Mouse (Mus musculus): ENCODE data around the gene Olfr822. TPM values are rescaled to one million over a fixed set of nuclear protein-coding genes. Genes with fewer than 3 reads are reported as not detected.
A peak's percentile ranks its signal among the peaks of the same experiment; 100 is the strongest.
"Not testable (repeated sequence)": the region's sequence is repeated elsewhere in the genome, so short reads cannot be mapped to it uniquely, and the experiment has no call there.

Gene Olfr822
- not detected in 2 replicates for polyA plus RNA-seq (2015; fragmentation: Nextera tagmentation; extraction: Ambion mirVana)

- Histone ChIP-seq H3K9me3 (no peaks in the 10 kb centered on the region), H3K4me2 (no peak within 1 kb of the TSS), H3K4me3 (no peak within 1 kb of the TSS), H3K27ac (replicated peaks) (no peak within 1 kb of the TSS), H3K27me3 (no peaks in the 10 kb centered on the region), H3K9ac (no peak within 1 kb of the TSS), H3K4me1 (replicated peaks) (no peaks in the 10 kb centered on the region), H3K36me3 (no peaks in the 10 kb centered on the region)
- ATAC-seq (ENCODE audit: low read depth): no peak
Observed at GRCm38 (mm10) chr10:130070910-130071309, at the start of gene Olfr822. TSS of gene Olfr822 (plus strand) at chr10:130071210.

- Histone ChIP-seq H3K9ac (no peak within 1 kb of the TSS), H3K27ac (replicated peaks) (no peak within 1 kb of the TSS), H3K27me3 (no peaks in the 10 kb centered on the region), H3K4me1 (replicated peaks) (no peaks in the 10 kb centered on the region), H3K4me2 (no peak within 1 kb of the TSS), H3K36me3 (no peaks in the 10 kb centered on the region), H3K9me3 (no peaks in the 10 kb centered on the region), H3K4me3 (no peak within 1 kb of the TSS)
- ATAC-seq (ENCODE audit: low read depth): no peak
Observed at GRCm38 (mm10) chr10:130030048-130030447, 41.0 kb upstream of the Olfr822 start, which contains the start of gene Olfr821. TSS of gene Olfr821 (plus strand) at chr10:130030348.

GRCm38 (mm10) chr10:130037096-130037495 lies 33.9 kb upstream of the Olfr822 start:
- H3K27me3 ChIP-seq: no peaks in the 10 kb centered on the region
- no peaks in the 10 kb centered on the region for H3K4me1 ChIP-seq (replicated peaks)
- no peaks in the 10 kb centered on the region for H3K36me3 ChIP-seq
- no peak overlapping the region for H3K27ac ChIP-seq (replicated peaks)
- ATAC-seq (ENCODE audit: low read depth): no peak
- no peak overlapping the region for H3K4me2 ChIP-seq
- no peak overlapping the region for H3K9ac ChIP-seq
- no peaks in the 10 kb centered on the region for H3K9me3 ChIP-seq
- 73% methylated on average over 6 of the region's 6 CpGs for WGBS
- no peak overlapping the region for H3K4me3 ChIP-seq

- Histone ChIP-seq H3K9me3 (no peaks in the 10 kb centered on the region), H3K4me1 (replicated peaks) (no peaks in the 10 kb centered on the region), H3K4me2 (no peak overlapping the region), H3K4me3 (no peak overlapping the region), H3K27ac (replicated peaks) (no peak overlapping the region), H3K27me3 (no peaks in the 10 kb centered on the region), H3K9ac (no peak overlapping the region), H3K36me3 (no peaks in the 10 kb centered on the region)
- ATAC-seq (ENCODE audit: low read depth): peak; percentile 67; the same call in 1 of the 2 replicates
- 22% methylated on average over 5 of the region's 5 CpGs for WGBS
Observed at GRCm38 (mm10) chr10:130092838-130093440, 21.9 kb downstream of the Olfr822 start.

- H3K9me3 ChIP-seq: no peaks in the 10 kb centered on the region
- no peak overlapping the region for H3K4me2 ChIP-seq
- no peak overlapping the region for H3K9ac ChIP-seq
- no peak overlapping the region for H3K4me3 ChIP-seq
- H3K27ac ChIP-seq (replicated peaks): no peak overlapping the region
- no peaks in the 10 kb centered on the region for H3K4me1 ChIP-seq (replicated peaks)
- no peak for ATAC-seq (ENCODE audit: low read depth)
- no peaks in the 10 kb centered on the region for H3K27me3 ChIP-seq
- no peaks in the 10 kb centered on the region for H3K36me3 ChIP-seq
Observed at GRCm38 (mm10) chr10:130096104-130096503, 25.1 kb downstream of the Olfr822 start.

- 91% methylated on average over 1 of the region's 1 CpGs for WGBS
- not testable (repeated sequence) for H3K36me3 ChIP-seq; H3K9ac ChIP-seq; H3K27ac ChIP-seq (replicated peaks); H3K27me3 ChIP-seq; H3K9me3 ChIP-seq; ATAC-seq (ENCODE audit: low read depth); H3K4me3 ChIP-seq; H3K4me1 ChIP-seq (replicated peaks); H3K4me2 ChIP-seq
Observed at GRCm38 (mm10) chr10:130115283-130115682, 44.3 kb downstream of the Olfr822 start, which contains the start of gene Olfr823. TSS of gene Olfr823 (minus strand) at chr10:130115383.

- H3K4me3 ChIP-seq; ATAC-seq (ENCODE audit: low read depth); H3K4me2 ChIP-seq; H3K4me1 ChIP-seq (replicated peaks); H3K27me3 ChIP-seq; H3K27ac ChIP-seq (replicated peaks); H3K9ac ChIP-seq; H3K36me3 ChIP-seq; H3K9me3 ChIP-seq: not testable (repeated sequence)
- WGBS: 60% methylated on average over 3 of the region's 3 CpGs
Observed at GRCm38 (mm10) chr10:130116045-130116444, 45.0 kb downstream of the Olfr822 start.

Other genes starting within 250 kb of the Olfr822 start
- gene Olfr812, start 225.1 kb upstream of the Olfr822 start, polyA plus RNA-seq (2015; fragmentation: Nextera tagmentation; extraction: Ambion mirVana): not detected in 2 replicates
- not detected in 2 replicates for gene Olfr813, start 215.8 kb upstream of the Olfr822 start, polyA plus RNA-seq (2015; fragmentation: Nextera tagmentation; extraction: Ambion mirVana)
- not detected in 2 replicates for gene Olfr814, start 191.4 kb upstream of the Olfr822 start, polyA plus RNA-seq (2015; fragmentation: Nextera tagmentation; extraction: Ambion mirVana)
- not detected in 2 replicates for gene Olfr815, start 165.3 kb upstream of the Olfr822 start, polyA plus RNA-seq (2015; fragmentation: Nextera tagmentation; extraction: Ambion mirVana)
- not detected in 2 replicates for gene Olfr816, start 155.6 kb upstream of the Olfr822 start, polyA plus RNA-seq (2015; fragmentation: Nextera tagmentation; extraction: Ambion mirVana)
- not detected in 2 replicates for gene Olfr818, start 122.1 kb upstream of the Olfr822 start, polyA plus RNA-seq (2015; fragmentation: Nextera tagmentation; extraction: Ambion mirVana)
- not detected in 2 replicates for gene Olfr819, start 103.9 kb upstream of the Olfr822 start, polyA plus RNA-seq (2015; fragmentation: Nextera tagmentation; extraction: Ambion mirVana)
- not detected in 2 replicates for gene Olfr247, start 95.1 kb upstream of the Olfr822 start, polyA plus RNA-seq (2015; fragmentation: Nextera tagmentation; extraction: Ambion mirVana)
- not detected in 2 replicates for gene Gm10310, start 86.1 kb upstream of the Olfr822 start, polyA plus RNA-seq (2015; fragmentation: Nextera tagmentation; extraction: Ambion mirVana)
- not detected in 2 replicates for gene Olfr820, start 58.6 kb upstream of the Olfr822 start, polyA plus RNA-seq (2015; fragmentation: Nextera tagmentation; extraction: Ambion mirVana)
- gene Olfr821, start 40.9 kb upstream of the Olfr822 start, polyA plus RNA-seq (2015; fragmentation: Nextera tagmentation; extraction: Ambion mirVana): not detected in 2 replicates
- gene Olfr823, start 44.2 kb downstream of the Olfr822 start, polyA plus RNA-seq (2015; fragmentation: Nextera tagmentation; extraction: Ambion mirVana): not detected in 2 replicates
- not detected in 2 replicates for gene Olfr824, start 58.8 kb downstream of the Olfr822 start, polyA plus RNA-seq (2015; fragmentation: Nextera tagmentation; extraction: Ambion mirVana)
- not detected in 2 replicates for gene Olfr825, start 95.6 kb downstream of the Olfr822 start, polyA plus RNA-seq (2015; fragmentation: Nextera tagmentation; extraction: Ambion mirVana)
- not detected in 2 replicates for gene Olfr826, start 113.0 kb downstream of the Olfr822 start, polyA plus RNA-seq (2015; fragmentation: Nextera tagmentation; extraction: Ambion mirVana)
- not detected in 2 replicates for gene Olfr827, start 143.2 kb downstream of the Olfr822 start, polyA plus RNA-seq (2015; fragmentation: Nextera tagmentation; extraction: Ambion mirVana)
- gene Neurod4, start 209.0 kb downstream of the Olfr822 start, polyA plus RNA-seq (2015; fragmentation: Nextera tagmentation; extraction: Ambion mirVana): 5.4 and 6.1 TPM in 2 replicates